Mouse (Mus musculus) embryonic fibroblast, embryonic 13.5 days (primary cell): ENCODE results near the gene Zfp106.

ENCODE experiments used
- CTCF ChIP-seq: IDR thresholded peaks from 2 replicates; pipeline ENCODE4 v1.5.1; 2011; ENCODE audit warnings: mild to moderate bottlenecking, control low read depth, low read length, moderate library complexity, borderline replicate concordance; ENCODE audit not compliant: insufficient read depth
- POLR2A ChIP-seq: IDR thresholded peaks from 2 replicates; pipeline ENCODE4 v1.6.1; 2011; ENCODE audit warnings: low read depth, mild to moderate bottlenecking, control low read depth, low read length, moderate library complexity

- TF ChIP-seq POLR2A (no peak), CTCF (no peak)
These were observed 34.1 kb downstream of the Zfp106 start for GRCm38 (mm10) chr2:120529531-120529930.
